Mouse (Mus musculus): Measurements from ENCODE around the gene Arid5b. TPM values are rescaled to one million over a fixed set of nuclear protein-coding genes. Genes with fewer than 3 reads are reported as not detected.

Arid5b gene
- polyA plus RNA-seq, 1 experiment, result 14.3 TPM

DNA sequence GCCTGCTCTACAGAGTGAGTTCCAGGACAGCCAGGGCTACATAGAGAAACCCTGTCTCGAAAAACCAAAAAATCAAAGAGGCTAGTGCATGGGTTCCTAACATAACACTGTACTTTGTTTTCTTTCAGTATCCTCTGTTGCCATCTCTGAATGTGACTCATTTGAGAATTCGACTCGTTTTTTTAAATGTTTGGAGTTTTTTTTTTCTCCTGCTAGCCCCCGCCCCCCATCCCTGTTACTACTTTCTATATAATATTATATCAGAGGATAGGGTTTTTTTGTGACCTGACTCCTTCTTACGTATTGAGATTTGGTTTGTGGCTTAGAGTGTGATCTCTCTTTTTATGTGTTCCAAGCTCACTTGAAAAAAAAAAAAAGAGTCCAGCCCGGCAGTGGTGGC is 223.8 kb downstream of the Arid5b start:
- Histone ChIP-seq H3K4me3 (replicated peaks; ENCODE audit: control insufficient read depth, low read depth, low read length) (no peak overlapping the region), H3K27ac (ENCODE audit: control insufficient read depth, insufficient read depth, low read depth, low read length, poor library complexity) (no peak overlapping the region), H3K4me1 (ENCODE audit: control insufficient read depth, insufficient read depth, low read length) (no peaks in the 10 kb centered on the region)
- TF ChIP-seq POLR2A (IDR thresholded peaks at IDR 0.05; ENCODE audit: borderline replicate concordance, control insufficient read depth, low read depth, low read length), result no peak
- no peak for TF ChIP-seq CTCF (IDR thresholded peaks at IDR 0.05; ENCODE audit: control insufficient read depth, insufficient read depth, low read length)
- WGBS, result 72% methylated on average over 6 of the region's 6 CpGs

DNA sequence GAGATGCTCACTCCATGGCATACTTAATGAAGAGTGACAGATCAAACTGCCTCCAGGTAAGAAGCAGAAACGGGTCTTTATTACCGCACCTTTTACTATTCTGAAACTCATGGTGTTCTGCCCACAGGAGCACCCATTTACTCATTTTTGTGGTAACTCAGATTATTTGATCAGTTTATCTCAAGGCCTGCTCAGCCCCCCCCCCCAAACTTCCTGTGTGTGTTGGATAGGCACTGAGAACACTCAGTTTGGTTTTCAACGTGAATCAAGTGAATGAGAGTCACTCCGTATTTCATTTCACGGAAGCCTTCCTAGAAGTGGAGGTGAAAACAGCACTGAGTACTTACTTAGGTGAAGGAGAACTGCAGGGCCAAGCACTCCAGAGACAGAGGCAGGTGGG is 224.4 kb downstream of the Arid5b start:
- Histone ChIP-seq H3K4me1 (ENCODE audit: control insufficient read depth, insufficient read depth, low read length) (no peaks in the 10 kb centered on the region), H3K4me3 (replicated peaks; ENCODE audit: control insufficient read depth, low read depth, low read length) (no peak overlapping the region), H3K27ac (ENCODE audit: control insufficient read depth, insufficient read depth, low read depth, low read length, poor library complexity) (no peak overlapping the region)
- TF ChIP-seq CTCF (IDR thresholded peaks at IDR 0.05; ENCODE audit: control insufficient read depth, insufficient read depth, low read length) (no peak), POLR2A (IDR thresholded peaks at IDR 0.05; ENCODE audit: borderline replicate concordance, control insufficient read depth, low read depth, low read length) (no peak)
- 73% methylated on average over 5 of the region's 5 CpGs for WGBS

DNA sequence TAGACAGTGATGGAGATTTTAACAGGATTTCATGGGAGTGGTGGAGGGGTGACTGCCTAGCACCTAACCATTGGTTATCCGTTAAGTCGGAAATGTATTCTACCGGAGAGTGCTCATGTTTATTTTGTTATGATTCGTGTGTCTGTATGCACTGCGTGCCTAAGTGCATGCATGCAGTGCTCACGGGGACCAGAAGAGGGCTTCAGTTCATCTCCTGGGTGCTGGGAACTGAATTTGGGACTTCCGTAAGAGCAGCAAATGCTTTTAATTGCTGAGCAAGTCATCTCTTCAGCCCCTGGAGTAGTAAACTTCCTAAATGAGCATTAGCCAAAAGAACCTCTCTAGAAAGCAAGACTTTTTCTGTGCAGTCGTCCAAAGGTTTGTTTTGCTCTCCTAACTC is 226.2 kb downstream of the Arid5b start:
- WGBS, result 89% methylated on average over 8 of the region's 8 CpGs
- Histone ChIP-seq H3K27ac (ENCODE audit: control insufficient read depth, insufficient read depth, low read depth, low read length, poor library complexity) (no peak overlapping the region), H3K4me1 (ENCODE audit: control insufficient read depth, insufficient read depth, low read length) (no peaks in the 10 kb centered on the region; the same call in 1 of the 2 replicates), H3K4me3 (replicated peaks; ENCODE audit: control insufficient read depth, low read depth, low read length) (no peak overlapping the region)
- no peak for TF ChIP-seq CTCF (IDR thresholded peaks at IDR 0.05; ENCODE audit: control insufficient read depth, insufficient read depth, low read length)
- TF ChIP-seq POLR2A (IDR thresholded peaks at IDR 0.05; ENCODE audit: borderline replicate concordance, control insufficient read depth, low read depth, low read length), result no peak

DNA sequence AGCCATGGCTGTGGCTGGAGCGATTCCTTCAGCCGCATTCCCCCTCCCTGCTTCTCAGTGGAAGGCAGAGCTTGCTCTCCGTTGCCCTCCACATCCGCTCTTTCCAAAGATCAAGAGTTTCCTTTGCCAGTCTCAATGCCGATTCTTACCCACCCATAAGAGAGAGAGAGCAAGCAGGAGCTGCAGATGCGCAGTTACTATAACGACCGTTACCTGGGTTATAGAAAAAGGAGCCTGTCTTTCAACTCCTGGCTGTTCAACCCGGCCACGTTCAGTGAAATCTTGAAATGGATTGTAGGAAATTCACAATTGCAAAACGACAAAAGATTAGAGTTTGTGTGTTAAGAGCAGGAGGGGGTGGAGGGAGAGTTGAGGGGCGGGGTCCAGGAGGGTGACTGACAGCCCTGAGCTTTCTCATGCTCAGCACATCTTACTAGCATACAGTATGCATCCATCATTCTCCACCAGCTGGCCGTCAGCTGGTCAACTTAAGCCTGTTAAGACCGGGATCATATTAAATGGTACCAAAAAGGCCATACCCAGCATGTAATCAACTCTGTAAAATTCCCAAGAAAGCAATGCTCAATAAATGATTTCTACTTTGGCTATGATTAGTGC is 227.1 kb downstream of the Arid5b start:
- Histone ChIP-seq H3K27ac (ENCODE audit: control insufficient read depth, insufficient read depth, low read depth, low read length, poor library complexity) (no peak overlapping the region), H3K4me3 (replicated peaks; ENCODE audit: control insufficient read depth, low read depth, low read length) (no peak overlapping the region), H3K4me1 (ENCODE audit: control insufficient read depth, insufficient read depth, low read length) (no peaks in the 10 kb centered on the region; the same call in 1 of the 2 replicates)
- WGBS, result 88% methylated on average over 14 of the region's 14 CpGs
- no peak for TF ChIP-seq POLR2A (IDR thresholded peaks at IDR 0.05; ENCODE audit: borderline replicate concordance, control insufficient read depth, low read depth, low read length)
- TF ChIP-seq CTCF (IDR thresholded peaks at IDR 0.05; ENCODE audit: control insufficient read depth, insufficient read depth, low read length), result no peak

DNA sequence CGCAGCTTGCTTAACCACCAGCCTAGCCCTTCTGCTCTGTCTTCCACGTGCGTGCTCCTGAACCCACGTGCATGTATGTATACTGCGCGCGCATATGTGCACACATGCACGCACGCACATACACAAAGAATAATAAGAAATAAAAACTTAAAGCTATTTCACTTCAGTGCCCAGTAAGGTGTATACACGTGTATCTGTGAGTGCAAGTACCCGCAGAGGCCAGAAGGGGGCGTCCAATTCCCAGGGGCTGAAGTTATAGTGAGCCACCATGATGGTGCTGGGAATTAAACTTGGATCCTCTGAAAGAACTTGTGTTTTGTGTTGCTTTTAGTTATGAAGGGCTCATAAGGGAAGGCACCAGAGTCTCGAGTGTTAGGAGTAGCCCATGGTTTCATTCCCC is 227.7 kb downstream of the Arid5b start:
- Histone ChIP-seq H3K27ac (ENCODE audit: control insufficient read depth, insufficient read depth, low read depth, low read length, poor library complexity) (no peak overlapping the region), H3K4me3 (replicated peaks; ENCODE audit: control insufficient read depth, low read depth, low read length) (no peak overlapping the region), H3K4me1 (ENCODE audit: control insufficient read depth, insufficient read depth, low read length) (no peaks in the 10 kb centered on the region; the same call in 1 of the 2 replicates)
- WGBS, result 89% methylated on average over 13 of the region's 13 CpGs
- TF ChIP-seq POLR2A (IDR thresholded peaks at IDR 0.05; ENCODE audit: borderline replicate concordance, control insufficient read depth, low read depth, low read length), result no peak
- TF ChIP-seq CTCF (IDR thresholded peaks at IDR 0.05; ENCODE audit: control insufficient read depth, insufficient read depth, low read length), result no peak

DNA sequence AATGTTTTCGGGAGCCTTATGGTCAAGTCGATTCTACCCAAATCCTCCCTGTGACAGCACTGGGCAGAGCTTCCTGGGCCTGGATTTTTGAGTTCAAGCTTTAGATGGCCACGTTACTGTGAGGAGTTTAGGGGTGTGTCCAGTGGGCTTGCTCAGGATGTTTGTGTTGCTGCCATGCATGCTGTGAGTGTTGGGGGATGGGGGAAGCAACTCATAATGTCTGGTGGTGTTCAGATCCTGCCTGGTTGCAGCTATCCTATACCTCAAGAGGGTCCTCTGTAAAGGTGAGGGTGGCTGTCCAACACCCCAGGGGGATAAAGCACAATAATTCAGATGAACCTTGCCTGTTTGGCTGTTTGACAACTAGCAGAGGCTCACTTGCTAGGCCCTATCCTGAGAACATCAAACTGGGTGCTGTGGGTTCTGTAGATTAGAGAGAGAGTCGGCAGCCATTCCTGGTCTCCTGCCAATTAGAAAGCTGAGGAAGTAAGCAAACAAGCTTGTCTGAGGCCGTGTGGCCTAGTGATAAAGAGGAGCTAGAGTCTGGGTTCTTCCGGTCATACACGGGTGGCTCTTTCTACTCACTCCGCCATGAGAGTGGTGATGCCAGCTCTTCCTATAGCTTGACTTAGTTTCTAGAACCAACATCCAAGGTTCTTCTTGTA is 229.8 kb downstream of the Arid5b start:
- TF ChIP-seq CTCF (IDR thresholded peaks at IDR 0.05; ENCODE audit: control insufficient read depth, insufficient read depth, low read length), result no peak
- no peak for TF ChIP-seq POLR2A (IDR thresholded peaks at IDR 0.05; ENCODE audit: borderline replicate concordance, control insufficient read depth, low read depth, low read length)

DNA sequence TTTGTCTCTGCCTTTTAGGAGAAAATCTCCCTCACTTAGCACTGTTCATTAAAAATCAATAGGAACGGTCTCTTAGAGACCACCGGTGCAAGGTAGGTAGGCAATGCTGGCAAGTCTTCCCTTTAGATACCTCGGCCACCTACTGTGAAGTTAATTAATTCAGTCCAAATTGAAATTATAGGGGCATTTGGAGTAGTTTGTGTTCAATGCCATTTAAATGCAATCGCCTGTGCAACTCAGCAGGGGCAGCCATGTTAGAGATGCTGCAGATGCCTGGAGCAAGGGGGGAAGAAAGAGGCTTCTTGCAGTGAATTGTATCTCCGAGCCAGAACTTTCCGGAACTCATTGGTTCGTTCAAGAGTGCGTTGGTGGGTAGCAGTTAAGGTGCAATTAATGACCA is 233.7 kb downstream of the Arid5b start:
- WGBS, result 84% methylated on average over 8 of the region's 8 CpGs

More for the DNA sequence above, 229.8 kb downstream of the Arid5b start:
- H3K4me3 ChIP-seq (replicated peaks; ENCODE audit: control insufficient read depth, low read depth, low read length), result no peak overlapping the region
- 0 out of 2 replicates have a peak overlapping the region, but pooled peaks have one; percentile 4 for H3K27ac ChIP-seq (ENCODE audit: control insufficient read depth, insufficient read depth, low read depth, low read length, poor library complexity)
- 57% methylated on average over 8 of the region's 8 CpGs for WGBS
- no peaks in the 10 kb centered on the region; the same call in 1 of the 2 replicates for H3K4me1 ChIP-seq (ENCODE audit: control insufficient read depth, insufficient read depth, low read length)

DNA sequence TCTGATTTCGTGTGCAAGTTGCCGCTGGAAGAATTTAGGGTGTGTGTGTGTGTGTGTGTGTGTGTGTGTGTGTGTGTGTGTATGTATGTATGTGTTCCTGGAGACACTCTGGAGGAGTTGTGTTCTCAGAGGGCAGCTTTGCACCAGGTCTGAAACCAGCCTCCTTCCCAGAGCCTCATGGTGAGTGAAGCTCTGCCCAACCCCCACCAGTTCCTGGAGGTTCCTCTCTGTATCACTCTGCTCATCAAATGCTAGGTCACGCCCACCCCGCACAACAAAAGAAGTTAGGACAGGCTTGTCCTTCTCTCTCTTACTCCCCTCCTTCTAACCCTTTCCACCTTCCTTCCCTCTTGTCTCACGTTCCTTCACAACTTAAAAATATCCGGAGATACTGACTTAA is 234.6 kb downstream of the Arid5b start:
- Histone ChIP-seq H3K4me3 (replicated peaks; ENCODE audit: control insufficient read depth, low read depth, low read length) (no peak overlapping the region), H3K27ac (ENCODE audit: control insufficient read depth, insufficient read depth, low read depth, low read length, poor library complexity) (no peak overlapping the region), H3K4me1 (ENCODE audit: control insufficient read depth, insufficient read depth, low read length) (no peaks in the 10 kb centered on the region; the same call in 1 of the 2 replicates)
- TF ChIP-seq CTCF (IDR thresholded peaks at IDR 0.05; ENCODE audit: control insufficient read depth, insufficient read depth, low read length) (no peak), POLR2A (IDR thresholded peaks at IDR 0.05; ENCODE audit: borderline replicate concordance, control insufficient read depth, low read depth, low read length) (no peak)
- WGBS, result 69% methylated on average over 6 of the region's 6 CpGs

More for the DNA sequence above, 233.7 kb downstream of the Arid5b start:
- H3K4me1 ChIP-seq (ENCODE audit: control insufficient read depth, insufficient read depth, low read length), result no peaks in the 10 kb centered on the region; the same call in 1 of the 2 replicates
- no peak overlapping the region for H3K27ac ChIP-seq (ENCODE audit: control insufficient read depth, insufficient read depth, low read depth, low read length, poor library complexity)
- H3K4me3 ChIP-seq (replicated peaks; ENCODE audit: control insufficient read depth, low read depth, low read length), result no peak overlapping the region
- TF ChIP-seq CTCF (IDR thresholded peaks at IDR 0.05; ENCODE audit: control insufficient read depth, insufficient read depth, low read length) (no peak), POLR2A (IDR thresholded peaks at IDR 0.05; ENCODE audit: borderline replicate concordance, control insufficient read depth, low read depth, low read length) (no peak)
